Mouse (Mus musculus) central nervous system, embryonic 18 days (tissue): Measurements from ENCODE around the gene Tnp1. TPM values are rescaled to one million over a fixed set of nuclear protein-coding genes. Genes with fewer than 3 reads are reported as not detected.

Experiments
- polyA plus RNA-seq: library from polyadenylated mRNA; depleted of rRNA; stranded (reverse); fragments of >200 nt; gene quantifications from 2 replicates; pipeline ENCODE4 v1.2.3, GENCODE M21; 2012; rRNA removed

Tnp1 gene
- not detected in 2 replicates for polyA plus RNA-seq

GRCm38 (mm10) chr1:73015731-73016130 is at the start of gene Tnp1:
Gene Tnp1 (minus strand): TSS chr1:73015909.

Other genes starting within 250 kb of the Tnp1 start
- 219 and 251 TPM in 2 replicates for gene Igfbp2, start 191.4 kb downstream of the Tnp1 start, polyA plus RNA-seq
- gene Igfbp5, start 141.0 kb downstream of the Tnp1 start, polyA plus RNA-seq = 46.3 and 59.4 TPM in 2 replicates